Mouse (Mus musculus) hindbrain, embryonic 11.5 days (tissue): ENCODE results near the gene Mcemp1. TPM values are rescaled to one million over a fixed set of nuclear protein-coding genes. Genes with fewer than 3 reads are reported as not detected.

Experiments
- ATAC-seq: fragments of 200-750 bp; cut with Nextera tagmentation; 2 replicates; pipeline ENCODE4 v1.8.0; 2017; ENCODE audit warnings: mild to moderate bottlenecking, moderate TSS enrichment, moderate library complexity; ENCODE audit not compliant: low FRiP score
- DNase-seq: peaks from one replicate; pipeline ENCODE4 v3.0.0-alpha.2; 2015; ENCODE audit warnings: low spot score
- H3K27ac ChIP-seq: fragments of 300-500 bp; sonication (generic); 2 replicates; pipeline ENCODE4 v1.5.1; 2014; ENCODE audit warnings: mild to moderate bottlenecking, low read depth, low read length
- H3K27me3 ChIP-seq: fragments of 300-500 bp; sonication (generic); 2 replicates; pipeline ENCODE4 v1.6.1; 2014; ENCODE audit warnings: mild to moderate bottlenecking, low read length, moderate library complexity, mixed read lengths; ENCODE audit not compliant: control insufficient read depth, insufficient read depth
- H3K36me3 ChIP-seq: fragments of 300-500 bp; sonication (generic); 2 replicates; pipeline ENCODE4 v1.6.1; 2014; ENCODE audit warnings: mild to moderate bottlenecking, low read length, moderate library complexity, mixed read lengths; ENCODE audit not compliant: control insufficient read depth, insufficient read depth
- H3K4me1 ChIP-seq: fragments of 300-500 bp; sonication (generic); replicated peaks from 2 replicates; pipeline ENCODE4 v1.6.1; 2014; ENCODE audit warnings: low read length, mixed read lengths; ENCODE audit not compliant: control insufficient read depth, insufficient read depth
- H3K4me2 ChIP-seq: fragments of 300-500 bp; sonication (generic); replicated peaks from 2 replicates; pipeline ENCODE4 v1.6.1; 2014; ENCODE audit warnings: mild to moderate bottlenecking, low read depth, low read length
- H3K4me3 ChIP-seq: fragments of 300-500 bp; sonication (generic); 2 replicates; pipeline ENCODE4 v1.5.1; 2014; ENCODE audit warnings: low read depth, low read length
- H3K9ac ChIP-seq: fragments of 300-500 bp; sonication (generic); 2 replicates; pipeline ENCODE4 v1.6.1; 2014; ENCODE audit warnings: low read depth, low read length
- H3K9me3 ChIP-seq: fragments of 300-500 bp; sonication (generic); 2 replicates; pipeline ENCODE4 v1.6.1; 2016; ENCODE audit warnings: low read length; ENCODE audit not compliant: control insufficient read depth
- WGBS: fragments of 180-500 bp; shearing (Covaris S2); extraction: QIAGEN DNeasy Blood & Tissue Kit; methylation state at CpG from one replicate; pipeline ENCODE4 v1.1.7; 2014; 5-methylcytosine and 5-hydroxymethylcytosine counted together
- polyA plus RNA-seq: library from polyadenylated mRNA; unstranded; fragments of >200 nt; fragmentation: Nextera tagmentation; extraction: Ambion mirVana; gene quantifications from 2 replicates; pipeline ENCODE4 v1.2.1, GENCODE M21; 2014

Gene Mcemp1
- polyA plus RNA-seq, 1 experiment from 2014 or later, result 0.19 TPM

DNA sequence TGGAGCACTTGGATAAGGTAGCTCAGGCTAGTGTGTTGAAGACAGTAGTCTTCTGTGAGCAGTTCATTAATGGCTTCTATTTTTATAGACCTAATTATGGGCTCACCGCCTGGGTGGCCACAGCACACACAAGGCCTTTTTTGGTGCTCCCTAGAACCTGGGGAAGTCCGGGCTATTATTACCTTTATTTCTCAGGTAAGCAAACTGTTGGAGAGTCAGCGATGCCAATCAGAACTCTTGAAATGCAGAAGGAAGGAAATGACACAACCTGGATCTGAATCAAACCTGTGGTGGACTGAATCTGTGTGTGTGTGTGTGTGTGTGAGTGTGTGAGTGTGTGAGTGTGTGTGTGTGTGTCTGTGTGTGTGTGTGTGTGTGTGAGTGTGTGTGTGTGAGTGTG is 28.6 kb downstream of the Mcemp1 start, which contains the start of gene Fcer2a:
TSS of gene Fcer2a (minus strand) at position 55 of the 400 bp plus-strand sequence.
- H3K36me3 ChIP-seq, result no peaks in the 10 kb centered on the region
- H3K9me3 ChIP-seq, result no peaks in the 10 kb centered on the region
- DNase-seq (no peak), ATAC-seq (no peak)
- no peak within 1 kb of the TSS for H3K9ac ChIP-seq
- WGBS, result 89% methylated on average over 3 of the region's 3 CpGs
- no peak within 1 kb of the TSS for H3K4me3 ChIP-seq
- no peak within 1 kb of the TSS for H3K4me2 ChIP-seq
- no peak within 1 kb of the TSS for H3K27ac ChIP-seq
- no peaks in the 10 kb centered on the region for H3K27me3 ChIP-seq
- no peaks in the 10 kb centered on the region for H3K4me1 ChIP-seq

DNA sequence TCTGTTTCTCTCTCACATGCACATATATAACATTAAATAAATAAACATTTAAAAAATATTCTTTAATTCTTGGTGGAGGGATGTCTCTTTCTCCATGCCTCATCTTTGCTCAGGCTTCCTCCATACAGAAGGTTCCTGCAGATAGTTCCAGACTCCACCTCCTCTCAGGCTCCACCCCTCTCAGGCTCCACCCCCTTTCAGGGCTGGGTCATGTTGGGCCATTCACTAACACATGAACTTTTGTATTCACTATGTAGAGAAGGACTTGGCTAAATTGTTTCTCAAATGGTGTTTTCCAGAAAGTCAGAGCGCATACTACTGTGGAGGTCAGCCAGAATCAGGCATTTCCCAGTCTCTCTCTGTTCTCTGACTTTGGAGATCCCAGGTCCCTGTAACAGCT is 35.9 kb downstream of the Mcemp1 start:
- DNase-seq, result no peak
- WGBS, result 85% methylated on average over 1 of the region's 1 CpGs
- Histone ChIP-seq H3K36me3 (no peaks in the 10 kb centered on the region), H3K27me3 (no peaks in the 10 kb centered on the region), H3K4me3 (no peak overlapping the region), H3K27ac (no peak overlapping the region), H3K9me3 (no peaks in the 10 kb centered on the region), H3K4me1 (no peaks in the 10 kb centered on the region), H3K4me2 (no peak overlapping the region), H3K9ac (no peak overlapping the region)
- ATAC-seq, result no peak

DNA sequence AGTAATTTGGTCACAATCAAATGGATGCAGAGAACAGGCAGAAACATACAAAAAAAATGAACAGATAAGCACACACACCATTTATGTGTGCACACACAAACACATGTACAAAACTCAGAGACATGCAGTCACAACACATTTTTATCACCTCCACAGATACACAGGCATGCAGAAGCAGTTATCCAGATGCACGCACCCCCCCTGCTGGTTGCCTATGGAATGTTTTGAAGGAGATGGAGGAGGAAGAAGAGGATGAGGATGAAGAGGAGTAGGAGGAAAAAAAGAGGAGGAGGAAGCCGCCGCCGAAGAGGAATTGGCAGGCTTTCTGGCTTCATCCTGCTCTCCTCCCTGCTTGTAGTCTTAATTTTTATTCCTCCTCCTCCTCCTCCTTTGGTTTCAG is 40.2 kb downstream of the Mcemp1 start:
- WGBS, result 58% methylated on average over 4 of the region's 4 CpGs
- Histone ChIP-seq H3K4me2 (no peak overlapping the region), H3K27me3 (no peaks in the 10 kb centered on the region), H3K4me1 (no peaks in the 10 kb centered on the region), H3K9me3 (no peaks in the 10 kb centered on the region), H3K27ac (no peak overlapping the region), H3K36me3 (no peaks in the 10 kb centered on the region), H3K9ac (no peak overlapping the region), H3K4me3 (no peak overlapping the region)
- DNase-seq, result peak; percentile 22
- no peak for ATAC-seq

DNA sequence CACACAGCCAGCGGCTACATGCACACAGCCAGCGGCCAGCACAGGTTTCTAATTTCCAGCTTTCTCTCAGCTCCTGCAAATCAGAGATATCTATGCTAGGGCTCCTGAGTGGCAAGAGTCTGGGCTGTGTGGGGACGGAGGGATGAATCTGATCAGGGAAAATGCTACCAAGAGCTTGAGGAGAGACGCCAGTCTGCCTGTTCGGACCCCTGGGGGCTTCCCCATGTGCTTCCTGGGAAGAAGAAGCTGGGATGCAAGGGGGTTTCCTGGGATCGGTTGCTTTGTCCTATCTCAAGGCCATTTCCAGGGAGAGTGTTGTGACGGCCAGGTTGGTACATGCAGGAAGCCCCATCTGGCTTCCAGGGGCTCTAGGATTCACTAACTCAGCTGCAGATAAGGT is 42.1 kb downstream of the Mcemp1 start:
- Histone ChIP-seq H3K4me3 (no peak overlapping the region), H3K27me3 (no peaks in the 10 kb centered on the region), H3K27ac (no peak overlapping the region), H3K9me3 (no peaks in the 10 kb centered on the region), H3K36me3 (no peaks in the 10 kb centered on the region), H3K4me1 (no peaks in the 10 kb centered on the region), H3K4me2 (no peak overlapping the region), H3K9ac (no peak overlapping the region)
- ATAC-seq (no peak), DNase-seq (no peak)
- WGBS, result 72% methylated on average over 7 of the region's 7 CpGs

DNA sequence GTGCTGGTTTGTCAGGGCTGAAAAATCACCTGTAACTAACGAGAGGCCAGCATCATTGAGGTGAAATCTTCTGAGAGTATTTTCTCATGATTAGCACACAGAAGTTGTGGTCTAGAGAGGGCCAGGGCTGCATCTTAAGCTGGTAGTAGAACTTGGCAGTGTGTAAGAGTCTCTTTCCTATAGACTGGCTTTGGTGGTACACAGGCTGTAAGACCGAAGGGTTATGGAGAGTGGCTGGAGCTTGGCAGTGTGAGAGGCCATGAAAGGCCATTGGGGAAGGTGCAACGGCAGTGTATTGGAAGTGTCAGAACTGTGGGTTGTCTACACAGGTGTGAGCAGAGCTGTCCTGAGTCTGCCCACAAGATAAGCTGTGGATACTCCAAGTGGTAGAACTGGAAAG is 44.8 kb downstream of the Mcemp1 start:
- H3K9me3 ChIP-seq, result no peaks in the 10 kb centered on the region

DNA sequence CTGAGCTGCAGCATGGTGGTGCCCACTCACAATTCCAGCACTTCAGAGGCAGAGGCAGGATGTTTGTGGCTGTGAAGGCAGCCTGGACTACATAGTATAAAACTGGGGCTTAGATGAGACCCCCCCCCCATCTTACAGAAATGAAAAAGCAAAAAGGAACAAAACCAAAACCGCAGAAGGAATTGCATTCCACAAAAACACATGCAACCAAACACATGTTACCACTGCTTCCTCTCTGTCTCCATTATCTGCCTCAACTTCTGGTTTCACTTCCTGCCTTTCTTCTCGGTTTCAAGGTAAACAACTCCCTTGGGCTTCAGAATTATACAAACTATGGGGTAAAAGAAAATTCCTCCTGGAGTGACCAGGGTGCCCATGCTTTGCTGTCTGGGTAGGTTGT is 46.1 kb downstream of the Mcemp1 start:
- 71% methylated on average over 2 of the region's 2 CpGs for WGBS
- DNase-seq (no peak), ATAC-seq (no peak)
- Histone ChIP-seq H3K9me3 (no peaks in the 10 kb centered on the region), H3K4me1 (no peaks in the 10 kb centered on the region), H3K36me3 (no peaks in the 10 kb centered on the region), H3K27me3 (no peaks in the 10 kb centered on the region), H3K4me2 (no peak overlapping the region), H3K9ac (no peak overlapping the region), H3K27ac (no peak overlapping the region), H3K4me3 (no peak overlapping the region)

More for the DNA sequence above, 44.8 kb downstream of the Mcemp1 start:
- no peak for ATAC-seq
- 87% methylated on average over 3 of the region's 3 CpGs for WGBS
- no peaks in the 10 kb centered on the region for H3K27me3 ChIP-seq
- no peak for DNase-seq
- H3K27ac ChIP-seq, result no peak overlapping the region
- no peaks in the 10 kb centered on the region for H3K4me1 ChIP-seq
- no peaks in the 10 kb centered on the region for H3K36me3 ChIP-seq
- no peak overlapping the region for H3K4me3 ChIP-seq
- H3K4me2 ChIP-seq, result no peak overlapping the region
- no peak overlapping the region for H3K9ac ChIP-seq

DNA sequence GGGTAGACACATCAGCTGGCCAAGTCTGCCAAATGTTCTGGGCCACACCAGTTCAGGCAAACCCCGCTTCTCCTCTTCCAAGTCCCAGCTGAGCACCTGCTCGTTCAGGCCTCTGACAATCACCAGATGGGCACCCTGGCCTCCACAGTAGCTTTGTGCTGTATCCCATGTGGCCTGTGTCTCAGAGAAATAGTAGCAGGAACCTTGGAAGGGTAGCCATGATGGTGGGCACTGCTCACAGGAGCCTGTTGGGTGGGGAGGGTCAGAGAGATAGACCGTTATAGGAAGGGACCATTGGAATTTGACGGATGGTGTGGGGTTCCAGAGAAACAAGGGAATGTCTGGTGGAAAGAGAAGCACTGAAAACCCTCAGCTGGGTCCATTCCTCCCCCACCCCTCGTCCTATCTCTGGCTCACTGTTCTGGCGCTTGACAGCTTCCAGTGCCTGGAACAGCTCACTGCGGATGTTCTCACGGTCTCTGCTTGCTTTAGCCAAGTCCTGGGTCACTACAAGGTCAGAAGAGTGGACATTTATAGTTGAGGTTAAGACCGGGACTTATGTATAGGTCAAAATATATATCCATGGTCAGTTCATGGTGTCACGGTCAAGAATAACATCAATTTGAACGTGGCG is 51.9 kb downstream of the Mcemp1 start:
- ATAC-seq (no peak), DNase-seq (no peak)
- Histone ChIP-seq H3K4me1 (no peaks in the 10 kb centered on the region), H3K27ac (no peak overlapping the region), H3K27me3 (no peaks in the 10 kb centered on the region), H3K36me3 (no peaks in the 10 kb centered on the region), H3K9ac (no peak overlapping the region), H3K4me2 (no peak overlapping the region), H3K9me3 (no peaks in the 10 kb centered on the region), H3K4me3 (no peak overlapping the region)
- 88% methylated on average over 12 of the region's 12 CpGs for WGBS

DNA sequence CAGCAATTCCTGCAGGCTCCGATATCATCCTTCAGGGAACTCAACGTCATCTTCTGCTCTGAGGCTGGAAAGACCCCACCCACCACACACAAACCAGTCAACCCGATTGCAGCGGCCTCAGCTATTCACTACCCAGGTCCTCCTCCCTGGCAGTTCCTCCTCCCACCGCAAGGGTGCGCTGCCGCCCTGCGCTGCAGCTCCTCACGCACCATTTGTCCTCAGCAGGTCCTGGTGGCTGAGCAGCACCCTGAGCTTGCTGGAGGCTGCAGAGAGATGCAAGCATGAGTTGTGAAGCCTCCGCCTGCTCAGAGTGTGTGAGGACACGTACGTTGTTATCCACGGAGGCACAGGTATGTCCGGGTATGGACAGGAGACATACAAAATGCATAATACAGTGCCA is 53.0 kb downstream of the Mcemp1 start:
- no peaks in the 10 kb centered on the region for H3K4me1 ChIP-seq
- ATAC-seq (peak; percentile 73), DNase-seq (peak; percentile 70)
- WGBS, result 18% methylated on average over 14 of the region's 14 CpGs
- no peak overlapping the region for H3K4me3 ChIP-seq
- H3K27ac ChIP-seq, result no peak overlapping the region
- H3K9me3 ChIP-seq, result no peaks in the 10 kb centered on the region
- H3K27me3 ChIP-seq, result no peaks in the 10 kb centered on the region
- no peak overlapping the region for H3K9ac ChIP-seq
- no peak overlapping the region for H3K4me2 ChIP-seq
- H3K36me3 ChIP-seq, result no peaks in the 10 kb centered on the region
